Mouse (Mus musculus): Measurements from ENCODE around the gene Olfr654. TPM values are rescaled to one million over a fixed set of nuclear protein-coding genes. Genes with fewer than 3 reads are reported as not detected.

The Olfr654 gene
- polyA plus RNA-seq, 1 experiment from 2014 or later = not detected

- Histone ChIP-seq H3K36me3 (ENCODE audit: control insufficient read depth, insufficient read depth, low read length) (no peaks in the 10 kb centered on the region), H3K9ac (replicated peaks; ENCODE audit: low read depth, low read length) (no peak overlapping the region), H3K27ac (ENCODE audit: low read length) (no peak overlapping the region), H3K4me2 (replicated peaks; ENCODE audit: low read depth, low read length) (no peak overlapping the region), H3K4me1 (ENCODE audit: control insufficient read depth, insufficient read depth, low read length) (no peaks in the 10 kb centered on the region), H3K27me3 (ENCODE audit: control insufficient read depth, insufficient read depth, low read length) (no peaks in the 10 kb centered on the region), H3K9me3 (ENCODE audit: control insufficient read depth, low read depth, low read length) (no peaks in the 10 kb centered on the region), H3K4me3 (ENCODE audit: low read depth, low read length) (no peak overlapping the region)
- no peak for ATAC-seq (ENCODE audit: insufficient number of reproducible peaks, insufficient read depth, low FRiP score, low read depth)
- WGBS = 4% methylated on average over 3 of the region's 3 CpGs
Measured at GRCm38 (mm10) chr7:104603173-104603572, 16.3 kb downstream of the Olfr654 start.

- Histone ChIP-seq H3K4me1 (ENCODE audit: control insufficient read depth, insufficient read depth, low read length) (no peaks in the 10 kb centered on the region), H3K9me3 (ENCODE audit: control insufficient read depth, low read depth, low read length) (no peaks in the 10 kb centered on the region), H3K27me3 (ENCODE audit: control insufficient read depth, insufficient read depth, low read length) (no peaks in the 10 kb centered on the region), H3K4me3 (ENCODE audit: low read depth, low read length) (no peak overlapping the region), H3K4me2 (replicated peaks; ENCODE audit: low read depth, low read length) (no peak overlapping the region), H3K27ac (ENCODE audit: low read length) (no peak overlapping the region), H3K9ac (replicated peaks; ENCODE audit: low read depth, low read length) (no peak overlapping the region), H3K36me3 (ENCODE audit: control insufficient read depth, insufficient read depth, low read length) (no peaks in the 10 kb centered on the region)
- no peak for ATAC-seq (ENCODE audit: insufficient number of reproducible peaks, insufficient read depth, low FRiP score, low read depth)
Measured at GRCm38 (mm10) chr7:104604727-104605126, 17.9 kb downstream of the Olfr654 start.

- Histone ChIP-seq H3K36me3 (ENCODE audit: control insufficient read depth, insufficient read depth, low read length) (no peaks in the 10 kb centered on the region), H3K27ac (ENCODE audit: low read length) (no peak within 1 kb of the TSS), H3K4me3 (ENCODE audit: low read depth, low read length) (no peak within 1 kb of the TSS), H3K9me3 (ENCODE audit: control insufficient read depth, low read depth, low read length) (no peaks in the 10 kb centered on the region), H3K27me3 (ENCODE audit: control insufficient read depth, insufficient read depth, low read length) (no peaks in the 10 kb centered on the region), H3K4me2 (replicated peaks; ENCODE audit: low read depth, low read length) (no peak within 1 kb of the TSS), H3K4me1 (ENCODE audit: control insufficient read depth, insufficient read depth, low read length) (no peaks in the 10 kb centered on the region), H3K9ac (replicated peaks; ENCODE audit: low read depth, low read length) (no peak within 1 kb of the TSS)
- WGBS = 82% methylated on average over 4 of the region's 4 CpGs
- ATAC-seq (ENCODE audit: insufficient number of reproducible peaks, insufficient read depth, low FRiP score, low read depth) = no peak
Measured at GRCm38 (mm10) chr7:104613655-104614054, 26.8 kb downstream of the Olfr654 start, which contains the start of gene Olfr656. Gene Olfr656, plus strand, starts transcription at chr7:104613955.

GRCm38 (mm10) chr7:104624494-104624893 is 37.7 kb downstream of the Olfr654 start, which contains the start of gene Olfr657:
Gene Olfr657, plus strand, starts transcription at chr7:104624794.
- Histone ChIP-seq H3K27me3 (ENCODE audit: control insufficient read depth, insufficient read depth, low read length) (no peaks in the 10 kb centered on the region), H3K9me3 (ENCODE audit: control insufficient read depth, low read depth, low read length) (no peaks in the 10 kb centered on the region), H3K4me3 (ENCODE audit: low read depth, low read length) (no peak within 1 kb of the TSS), H3K4me2 (replicated peaks; ENCODE audit: low read depth, low read length) (no peak within 1 kb of the TSS), H3K36me3 (ENCODE audit: control insufficient read depth, insufficient read depth, low read length) (no peaks in the 10 kb centered on the region), H3K9ac (replicated peaks; ENCODE audit: low read depth, low read length) (no peak within 1 kb of the TSS), H3K4me1 (ENCODE audit: control insufficient read depth, insufficient read depth, low read length) (no peaks in the 10 kb centered on the region), H3K27ac (ENCODE audit: low read length) (no peak within 1 kb of the TSS)
- no peak for ATAC-seq (ENCODE audit: insufficient number of reproducible peaks, insufficient read depth, low FRiP score, low read depth)

Other genes starting within 250 kb of the Olfr654 start
- 2.6 and 3.1 TPM in 2 replicates for gene Trim12c, start 233.7 kb upstream of the Olfr654 start, polyA plus RNA-seq (2014; fragmentation: Nextera tagmentation; extraction: Ambion mirVana)
- gene Trim30b, start 217.1 kb upstream of the Olfr654 start, polyA plus RNA-seq (2014; fragmentation: Nextera tagmentation; extraction: Ambion mirVana) = 0.11 and 0.22 TPM in 2 replicates
- gene Trim30c, start 186.2 kb upstream of the Olfr654 start, polyA plus RNA-seq (2014; fragmentation: Nextera tagmentation; extraction: Ambion mirVana) = 0.20 TPM in 1 of 2 replicates, not detected in the other
- gene Trim30a, start 121.8 kb upstream of the Olfr654 start, polyA plus RNA-seq (2014; fragmentation: Nextera tagmentation; extraction: Ambion mirVana) = 1.4 and 1.9 TPM in 2 replicates
- gene Trim30d, start 79.2 kb upstream of the Olfr654 start, polyA plus RNA-seq (2014; fragmentation: Nextera tagmentation; extraction: Ambion mirVana) = 0.62 and 0.73 TPM in 2 replicates
- not detected in 2 replicates for gene Olfr651, start 36.9 kb upstream of the Olfr654 start, polyA plus RNA-seq (2014; fragmentation: Nextera tagmentation; extraction: Ambion mirVana)
- gene Olfr652, start 26.1 kb upstream of the Olfr654 start, polyA plus RNA-seq (2014; fragmentation: Nextera tagmentation; extraction: Ambion mirVana) = not detected in 2 replicates
- not detected in 2 replicates for gene Olfr653, start 9.7 kb upstream of the Olfr654 start, polyA plus RNA-seq (2014; fragmentation: Nextera tagmentation; extraction: Ambion mirVana)
- not detected in 2 replicates for gene Olfr655, start 14.8 kb downstream of the Olfr654 start, polyA plus RNA-seq (2014; fragmentation: Nextera tagmentation; extraction: Ambion mirVana)
- not detected in 2 replicates for gene Olfr656, start 26.9 kb downstream of the Olfr654 start, polyA plus RNA-seq (2014; fragmentation: Nextera tagmentation; extraction: Ambion mirVana)
- not detected in 2 replicates for gene Olfr657, start 37.8 kb downstream of the Olfr654 start, polyA plus RNA-seq (2014; fragmentation: Nextera tagmentation; extraction: Ambion mirVana)
- not detected in 2 replicates for gene Olfr658, start 60.3 kb downstream of the Olfr654 start, polyA plus RNA-seq (2014; fragmentation: Nextera tagmentation; extraction: Ambion mirVana)
- not detected in 2 replicates for gene Olfr659, start 79.7 kb downstream of the Olfr654 start, polyA plus RNA-seq (2014; fragmentation: Nextera tagmentation; extraction: Ambion mirVana)
- gene Olfr661, start 99.5 kb downstream of the Olfr654 start, polyA plus RNA-seq (2014; fragmentation: Nextera tagmentation; extraction: Ambion mirVana) = not detected in 2 replicates
- not detected in 2 replicates for gene Usp17le, start 190.4 kb downstream of the Olfr654 start, polyA plus RNA-seq (2014; fragmentation: Nextera tagmentation; extraction: Ambion mirVana)

Data from stomach, embryonic 14.5 days (tissue).